Mouse (Mus musculus) testis, adult 2 months (tissue): ENCODE measurements at regions not wholly inside any gene's neighbourhood (a gene's known extent, or its start where the extent isn't known, plus 50 kb on each side); places are given as distances from the start of the nearest gene placed in this dataset.

Source experiments
- H3K27ac ChIP-seq: fragments of 200-500 bp; 2 replicates; pipeline ENCODE4 v1.5.1; 2012; ENCODE audit warnings: low read depth, low read length; ENCODE audit not compliant: control insufficient read depth, insufficient read depth
- H3K27me3 ChIP-seq: fragments of 200-500 bp; 2 replicates; pipeline ENCODE4 v1.6.1; 2012; ENCODE audit warnings: mild to moderate bottlenecking, low read length, moderate library complexity; ENCODE audit not compliant: control insufficient read depth, insufficient read depth
- H3K36me3 ChIP-seq: fragments of 200-500 bp; 2 replicates; pipeline ENCODE4 v1.6.1; 2012; ENCODE audit warnings: mild to moderate bottlenecking, low read length; ENCODE audit not compliant: control insufficient read depth, insufficient read depth
- H3K4me1 ChIP-seq: fragments of 200-500 bp; 2 replicates; pipeline ENCODE4 v1.6.1; 2012; ENCODE audit warnings: low read length; ENCODE audit not compliant: control insufficient read depth, insufficient read depth
- H3K4me3 ChIP-seq: fragments of 200-500 bp; 2 replicates; pipeline ENCODE4 v1.5.1; 2012; ENCODE audit warnings: low read depth, mild to moderate bottlenecking, low read length, moderate library complexity, mixed read lengths; ENCODE audit not compliant: control insufficient read depth
- CTCF ChIP-seq: fragments of 200-500 bp; IDR thresholded peaks from 2 replicates; pipeline ENCODE4 v1.5.1; 2012; ENCODE audit warnings: low read depth, mild to moderate bottlenecking, inconsistent platforms, low read length, moderate library complexity; ENCODE audit not compliant: control insufficient read depth, insufficient read depth, insufficient replicate concordance
- POLR2A ChIP-seq: fragments of 200-500 bp; IDR thresholded peaks from 2 replicates; pipeline ENCODE4 v1.6.1; 2012; ENCODE audit warnings: low read depth, mild to moderate bottlenecking, inconsistent platforms, low read length, moderate library complexity; ENCODE audit not compliant: control insufficient read depth

DNA sequence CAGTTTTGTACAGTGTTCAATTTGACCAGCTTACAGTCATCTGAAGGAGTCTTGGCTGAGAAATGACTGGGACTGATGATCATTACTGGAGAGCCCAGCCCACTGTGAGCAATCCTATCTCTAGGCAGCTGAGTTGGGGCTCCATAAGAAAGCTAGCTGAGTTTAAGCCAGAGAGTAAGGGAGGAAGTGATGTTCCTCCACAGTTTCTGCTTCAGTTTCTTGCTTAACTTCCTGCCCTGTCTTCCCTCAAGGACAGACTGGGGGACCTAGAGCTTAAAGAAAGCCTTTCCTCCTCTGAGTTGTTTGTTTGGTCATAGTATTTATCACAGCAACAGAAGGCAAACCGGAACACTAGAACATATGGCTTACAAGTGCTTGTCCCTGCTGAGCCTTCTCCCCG lies 70.8 kb upstream of the Med14 start:
- no peak for TF ChIP-seq CTCF
- no peaks in the 10 kb centered on the region for H3K27me3 ChIP-seq
- no peaks in the 10 kb centered on the region for H3K36me3 ChIP-seq
- H3K27ac ChIP-seq = no peak overlapping the region
- no peak overlapping the region for H3K4me3 ChIP-seq
- H3K4me1 ChIP-seq = no peaks in the 10 kb centered on the region

- H3K4me3 ChIP-seq = no peak overlapping the region
- TF ChIP-seq CTCF = no peak
- no peak for TF ChIP-seq POLR2A
- H3K4me1 ChIP-seq = no peaks in the 10 kb centered on the region
- H3K36me3 ChIP-seq = no peaks in the 10 kb centered on the region
- H3K27ac ChIP-seq = no peak overlapping the region
- no peaks in the 10 kb centered on the region for H3K27me3 ChIP-seq
Observed at GRCm38 (mm10) chrX:12829165-12829564, 67.3 kb upstream of the Med14 start.

GRCm38 (mm10) chrX:12827299-12827872 lies 65.5 kb upstream of the Med14 start:
- no peak overlapping the region for H3K27ac ChIP-seq
- no peaks in the 10 kb centered on the region for H3K36me3 ChIP-seq
- H3K4me3 ChIP-seq = no peak overlapping the region
- no peaks in the 10 kb centered on the region for H3K4me1 ChIP-seq
- H3K27me3 ChIP-seq = no peaks in the 10 kb centered on the region
- TF ChIP-seq POLR2A (no peak), CTCF (no peak)

- no peak overlapping the region for H3K4me3 ChIP-seq
- TF ChIP-seq CTCF (no peak), POLR2A (no peak)
Observed at GRCm38 (mm10) chrX:12826646-12827045, 64.8 kb upstream of the Med14 start.

GRCm38 (mm10) chrX:12825262-12825661 lies 63.4 kb upstream of the Med14 start:
- Histone ChIP-seq H3K27ac (no peak overlapping the region), H3K36me3 (no peaks in the 10 kb centered on the region), H3K27me3 (no peaks in the 10 kb centered on the region), H3K4me3 (no peak overlapping the region), H3K4me1 (no peaks in the 10 kb centered on the region)
- TF ChIP-seq CTCF (no peak), POLR2A (no peak)

More at GRCm38 (mm10) chrX:12826646-12827045, 64.8 kb upstream of the Med14 start:
- Histone ChIP-seq H3K27ac (no peak overlapping the region), H3K27me3 (no peaks in the 10 kb centered on the region), H3K4me1 (no peaks in the 10 kb centered on the region), H3K36me3 (no peaks in the 10 kb centered on the region)

DNA sequence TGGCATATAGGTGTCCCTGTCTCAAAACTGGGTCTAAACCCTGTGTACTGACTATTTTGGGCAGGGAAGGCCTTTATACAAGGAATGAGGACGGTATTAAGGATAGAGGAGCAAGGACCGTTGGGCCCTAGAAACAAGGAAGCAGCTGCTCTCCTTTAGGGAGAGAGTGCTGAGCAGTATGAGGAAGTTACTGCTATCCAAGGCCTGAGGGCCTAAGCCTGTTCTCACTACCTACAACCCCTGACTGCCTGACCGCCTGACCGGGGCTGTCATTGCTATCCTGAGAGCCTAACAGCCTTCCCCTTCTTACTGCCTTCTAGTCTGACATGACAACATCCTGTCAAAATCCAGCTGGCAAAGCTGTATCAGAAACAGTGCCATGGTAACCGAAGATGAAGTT lies 62.6 kb upstream of the Med14 start:
- H3K4me3 ChIP-seq = no peak overlapping the region
- TF ChIP-seq CTCF = no peak
- no peak for TF ChIP-seq POLR2A
- H3K27me3 ChIP-seq = no peaks in the 10 kb centered on the region
- H3K4me1 ChIP-seq = no peaks in the 10 kb centered on the region
- H3K27ac ChIP-seq = no peak overlapping the region
- H3K36me3 ChIP-seq = no peaks in the 10 kb centered on the region

- Histone ChIP-seq H3K4me1 (no peaks in the 10 kb centered on the region), H3K27me3 (no peaks in the 10 kb centered on the region), H3K27ac (no peak overlapping the region), H3K4me3 (no peak overlapping the region), H3K36me3 (no peaks in the 10 kb centered on the region)
- TF ChIP-seq CTCF (no peak), POLR2A (no peak)
Observed at GRCm38 (mm10) chrX:12822777-12823176, 60.9 kb upstream of the Med14 start.
